Mouse (Mus musculus) embryonic facial prominence, embryonic 14.5 days (tissue): ENCODE results near the gene Relt. TPM values are rescaled to one million over a fixed set of nuclear protein-coding genes. Genes with fewer than 3 reads are reported as not detected.

Experiments
- ATAC-seq: fragments of 200-750 bp; cut with Nextera tagmentation; 2 replicates; pipeline ENCODE4 v1.8.0; 2017; ENCODE audit warnings: low read depth, moderate number of reproducible peaks, moderate TSS enrichment
- DNase-seq: peaks from one replicate; pipeline ENCODE4 v3.0.0-alpha.2; 2015; ENCODE audit warnings: low spot score
- H3K27ac ChIP-seq: fragments of 300-500 bp; sonication (generic); replicated peaks from 2 replicates; pipeline ENCODE4 v1.5.1; 2014; ENCODE audit warnings: low read depth, mild to moderate bottlenecking, low read length, moderate library complexity
- H3K27me3 ChIP-seq: fragments of 300-500 bp; sonication (generic); replicated peaks from 2 replicates; pipeline ENCODE4 v1.6.1; 2014; ENCODE audit warnings: low read length; ENCODE audit not compliant: control insufficient read depth, insufficient read depth
- H3K36me3 ChIP-seq: fragments of 300-500 bp; sonication (generic); 2 replicates; pipeline ENCODE4 v1.6.1; 2014; ENCODE audit warnings: low read length, mixed read lengths; ENCODE audit not compliant: control insufficient read depth, insufficient read depth
- H3K4me1 ChIP-seq: fragments of 300-500 bp; sonication (generic); 2 replicates; pipeline ENCODE4 v1.6.1; 2014; ENCODE audit warnings: antibody characterized with exemption, low read length; ENCODE audit not compliant: control insufficient read depth, insufficient read depth
- H3K4me2 ChIP-seq: fragments of 300-500 bp; sonication (generic); 2 replicates; pipeline ENCODE4 v1.6.1; 2014; ENCODE audit warnings: low read depth, mild to moderate bottlenecking, low read length, moderate library complexity, mixed read lengths
- H3K4me3 ChIP-seq: fragments of 300-500 bp; sonication (generic); 2 replicates; pipeline ENCODE4 v1.5.1; 2014; ENCODE audit warnings: low read depth, mild to moderate bottlenecking, low read length
- H3K9ac ChIP-seq: fragments of 300-500 bp; sonication (generic); 2 replicates; pipeline ENCODE4 v1.6.1; 2014; ENCODE audit warnings: low read depth, mild to moderate bottlenecking, low read length, moderate library complexity, mixed read lengths
- H3K9me3 ChIP-seq: fragments of 300-500 bp; sonication (generic); 2 replicates; pipeline ENCODE4 v1.6.1; 2016; ENCODE audit warnings: low read length; ENCODE audit not compliant: control insufficient read depth
- WGBS: fragments of 180-500 bp; shearing (Covaris S2); extraction: QIAGEN DNeasy Blood & Tissue Kit; methylation state at CpG from one replicate; pipeline ENCODE4 v1.1.7; 2014; 5-methylcytosine and 5-hydroxymethylcytosine counted together
- polyA plus RNA-seq: library from polyadenylated mRNA; unstranded; fragments of >200 nt; fragmentation: Nextera tagmentation; extraction: Ambion mirVana; gene quantifications from 2 replicates; pipeline ENCODE4 v1.2.1, GENCODE M21; 2014

Gene Relt
- polyA plus RNA-seq = 4.1 and 4.6 TPM in 2 replicates

- H3K4me3 ChIP-seq = peak within 1 kb of the TSS; percentile 75
- ATAC-seq (peak; percentile 92), DNase-seq (peak; percentile 95)
- H3K4me2 ChIP-seq = peak within 1 kb of the TSS; percentile 97
- H3K27ac ChIP-seq = peak within 1 kb of the TSS; percentile 75
- peaks cover 11% of the 10 kb centered on the region; the same call in 1 of the 2 replicates for H3K4me1 ChIP-seq
- WGBS = 1% methylated on average over 27 of the region's 91 CpGs
- H3K9me3 ChIP-seq = no peaks in the 10 kb centered on the region
- no peaks in the 10 kb centered on the region for H3K36me3 ChIP-seq
- peak within 1 kb of the TSS; percentile 80 for H3K9ac ChIP-seq
- H3K27me3 ChIP-seq = no peaks in the 10 kb centered on the region
Measured at GRCm38 (mm10) chr7:100862828-100863638, at the start of gene Relt. Gene Relt, minus strand, starts transcription at chr7:100863446.

- ATAC-seq = peak; percentile 27; the same call in 1 of the 2 replicates
- peaks cover 31% of the 10 kb centered on the region for H3K4me1 ChIP-seq
Measured at GRCm38 (mm10) chr7:100911791-100912190, 48.5 kb upstream of the Relt start.

GRCm38 (mm10) chr7:100911246-100911770, 48.1 kb upstream of the Relt start:
- no peaks in the 10 kb centered on the region for H3K27me3 ChIP-seq
- WGBS = 23% methylated on average over 2 of the region's 2 CpGs
- no peak overlapping the region for H3K27ac ChIP-seq
- peaks cover 28% of the 10 kb centered on the region for H3K4me1 ChIP-seq
- ATAC-seq = no peak; the same call in 1 of the 2 replicates
- H3K9me3 ChIP-seq = no peaks in the 10 kb centered on the region
- no peak overlapping the region for H3K9ac ChIP-seq
- peaks cover 6% of the 10 kb centered on the region for H3K36me3 ChIP-seq
- no peak overlapping the region; the same call in 1 of the 2 replicates for H3K4me2 ChIP-seq
- peak; percentile 69 for DNase-seq
- no peak overlapping the region for H3K4me3 ChIP-seq

More at GRCm38 (mm10) chr7:100911791-100912190, 48.5 kb upstream of the Relt start:
- Histone ChIP-seq H3K36me3 (peaks cover 11% of the 10 kb centered on the region), H3K9ac (peak overlapping the region; percentile 17; the same call in 1 of the 2 replicates), H3K9me3 (no peaks in the 10 kb centered on the region), H3K27ac (peak overlapping the region; percentile 50), H3K4me3 (no peak overlapping the region), H3K27me3 (no peaks in the 10 kb centered on the region), H3K4me2 (no peak overlapping the region; the same call in 1 of the 2 replicates)
- no peak for DNase-seq
- 52% methylated on average over 9 of the region's 9 CpGs for WGBS

GRCm38 (mm10) chr7:100908567-100908966, 45.3 kb upstream of the Relt start:
- Histone ChIP-seq H3K4me3 (no peak overlapping the region), H3K27ac (peak overlapping the region; percentile 89), H3K36me3 (peaks cover 6% of the 10 kb centered on the region; the same call in 1 of the 2 replicates), H3K9me3 (no peaks in the 10 kb centered on the region), H3K4me2 (no peak overlapping the region), H3K27me3 (no peaks in the 10 kb centered on the region), H3K4me1 (peaks cover 28% of the 10 kb centered on the region), H3K9ac (0 out of 2 replicates have a peak overlapping the region, but pooled peaks have one; percentile 8)
- DNase-seq = no peak
- no peak for ATAC-seq
- 45% methylated on average over 8 of the region's 8 CpGs for WGBS

- Histone ChIP-seq H3K36me3 (peaks cover 8% of the 10 kb centered on the region; the same call in 1 of the 2 replicates), H3K27ac (peak overlapping the region; percentile 89), H3K27me3 (no peaks in the 10 kb centered on the region), H3K4me3 (no peak overlapping the region), H3K9me3 (no peaks in the 10 kb centered on the region), H3K4me1 (peaks cover 28% of the 10 kb centered on the region), H3K9ac (peak overlapping the region; percentile 8; the same call in 1 of the 2 replicates), H3K4me2 (peak overlapping the region; percentile 49; the same call in 1 of the 2 replicates)
- DNase-seq (no peak), ATAC-seq (no peak)
- WGBS = 76% methylated on average over 8 of the region's 8 CpGs
Measured at GRCm38 (mm10) chr7:100908061-100908460, 44.8 kb upstream of the Relt start.

GRCm38 (mm10) chr7:100907231-100907630, 44.0 kb upstream of the Relt start:
- ATAC-seq (no peak), DNase-seq (peak; percentile 76)
- peak overlapping the region; percentile 20 for H3K4me3 ChIP-seq
- no peak overlapping the region; the same call in 1 of the 2 replicates for H3K9ac ChIP-seq
- H3K4me2 ChIP-seq = peak overlapping the region; percentile 49
- peak overlapping the region; percentile 89 for H3K27ac ChIP-seq
- 0% methylated on average over 1 of the region's 1 CpGs for WGBS
- peaks cover 9% of the 10 kb centered on the region; the same call in 1 of the 2 replicates for H3K36me3 ChIP-seq
- H3K9me3 ChIP-seq = no peaks in the 10 kb centered on the region
- H3K27me3 ChIP-seq = no peaks in the 10 kb centered on the region
- peaks cover 28% of the 10 kb centered on the region for H3K4me1 ChIP-seq

GRCm38 (mm10) chr7:100906029-100906789, 43.0 kb upstream of the Relt start:
- Histone ChIP-seq H3K9me3 (no peaks in the 10 kb centered on the region), H3K36me3 (peaks cover 14% of the 10 kb centered on the region; the same call in 1 of the 2 replicates), H3K4me2 (no peak overlapping the region), H3K4me3 (no peak overlapping the region), H3K27ac (no peak overlapping the region), H3K4me1 (peaks cover 18% of the 10 kb centered on the region), H3K9ac (no peak overlapping the region), H3K27me3 (no peaks in the 10 kb centered on the region)
- 91% methylated on average over 10 of the region's 10 CpGs for WGBS
- DNase-seq (no peak), ATAC-seq (no peak)

- Histone ChIP-seq H3K27me3 (no peaks in the 10 kb centered on the region), H3K27ac (no peak overlapping the region), H3K4me1 (peaks cover 15% of the 10 kb centered on the region), H3K9ac (no peak overlapping the region), H3K36me3 (peaks cover 14% of the 10 kb centered on the region; the same call in 1 of the 2 replicates), H3K4me2 (no peak overlapping the region), H3K9me3 (no peaks in the 10 kb centered on the region), H3K4me3 (no peak overlapping the region)
- ATAC-seq = no peak
- DNase-seq = no peak
- 82% methylated on average over 7 of the region's 7 CpGs for WGBS
Measured at GRCm38 (mm10) chr7:100905037-100905436, 41.8 kb upstream of the Relt start.
